Mouse (Mus musculus) embryonic facial prominence, embryonic 14.5 days (tissue): Measurements from ENCODE around the gene Cd3g. TPM values are rescaled to one million over a fixed set of nuclear protein-coding genes. Genes with fewer than 3 reads are reported as not detected.

Experiments used
- ATAC-seq: fragments of 200-750 bp; cut with Nextera tagmentation; 2 replicates; pipeline ENCODE4 v1.8.0; 2017; ENCODE audit warnings: low read depth, moderate number of reproducible peaks, moderate TSS enrichment
- DNase-seq: peaks from one replicate; pipeline ENCODE4 v3.0.0-alpha.2; 2015; ENCODE audit warnings: low spot score
- H3K27ac ChIP-seq: fragments of 300-500 bp; sonication (generic); replicated peaks from 2 replicates; pipeline ENCODE4 v1.5.1; 2014; ENCODE audit warnings: low read depth, mild to moderate bottlenecking, low read length, moderate library complexity
- H3K27me3 ChIP-seq: fragments of 300-500 bp; sonication (generic); replicated peaks from 2 replicates; pipeline ENCODE4 v1.6.1; 2014; ENCODE audit warnings: low read length; ENCODE audit not compliant: control insufficient read depth, insufficient read depth
- H3K36me3 ChIP-seq: fragments of 300-500 bp; sonication (generic); 2 replicates; pipeline ENCODE4 v1.6.1; 2014; ENCODE audit warnings: low read length, mixed read lengths; ENCODE audit not compliant: control insufficient read depth, insufficient read depth
- H3K4me1 ChIP-seq: fragments of 300-500 bp; sonication (generic); 2 replicates; pipeline ENCODE4 v1.6.1; 2014; ENCODE audit warnings: antibody characterized with exemption, low read length; ENCODE audit not compliant: control insufficient read depth, insufficient read depth
- H3K4me2 ChIP-seq: fragments of 300-500 bp; sonication (generic); 2 replicates; pipeline ENCODE4 v1.6.1; 2014; ENCODE audit warnings: low read depth, mild to moderate bottlenecking, low read length, moderate library complexity, mixed read lengths
- H3K4me3 ChIP-seq: fragments of 300-500 bp; sonication (generic); 2 replicates; pipeline ENCODE4 v1.5.1; 2014; ENCODE audit warnings: low read depth, mild to moderate bottlenecking, low read length
- H3K9ac ChIP-seq: fragments of 300-500 bp; sonication (generic); 2 replicates; pipeline ENCODE4 v1.6.1; 2014; ENCODE audit warnings: low read depth, mild to moderate bottlenecking, low read length, moderate library complexity, mixed read lengths
- H3K9me3 ChIP-seq: fragments of 300-500 bp; sonication (generic); 2 replicates; pipeline ENCODE4 v1.6.1; 2016; ENCODE audit warnings: low read length; ENCODE audit not compliant: control insufficient read depth
- WGBS: fragments of 180-500 bp; shearing (Covaris S2); extraction: QIAGEN DNeasy Blood & Tissue Kit; methylation state at CpG from one replicate; pipeline ENCODE4 v1.1.7; 2014; 5-methylcytosine and 5-hydroxymethylcytosine counted together
- polyA plus RNA-seq: library from polyadenylated mRNA; unstranded; fragments of >200 nt; fragmentation: Nextera tagmentation; extraction: Ambion mirVana; gene quantifications from 2 replicates; pipeline ENCODE4 v1.2.1, GENCODE M21; 2014

Cd3g gene
- polyA plus RNA-seq, 1 experiment from 2014 or later: 0.67 TPM

GRCm38 (mm10) chr9:44994962-44995361 lies 14.7 kb upstream of the Cd3g start:
- no peaks in the 10 kb centered on the region for H3K27me3 ChIP-seq
- H3K9me3 ChIP-seq: no peaks in the 10 kb centered on the region

GRCm38 (mm10) chr9:44993268-44993667 lies 13.0 kb upstream of the Cd3g start:
- WGBS: 83% methylated on average over 2 of the region's 2 CpGs
- no peak overlapping the region for H3K27ac ChIP-seq
- DNase-seq: no peak

More at GRCm38 (mm10) chr9:44994962-44995361, 14.7 kb upstream of the Cd3g start:
- Histone ChIP-seq H3K9ac (no peak overlapping the region), H3K4me3 (no peak overlapping the region), H3K27ac (no peak overlapping the region), H3K4me2 (no peak overlapping the region), H3K36me3 (no peaks in the 10 kb centered on the region), H3K4me1 (no peaks in the 10 kb centered on the region)
- no peak for ATAC-seq
- WGBS: 69% methylated on average over 4 of the region's 4 CpGs
- DNase-seq: no peak

GRCm38 (mm10) chr9:44992271-44992670 lies 12.0 kb upstream of the Cd3g start:
- no peaks in the 10 kb centered on the region for H3K4me1 ChIP-seq
- no peak for DNase-seq
- no peak overlapping the region for H3K9ac ChIP-seq

More at GRCm38 (mm10) chr9:44993268-44993667, 13.0 kb upstream of the Cd3g start:
- Histone ChIP-seq H3K4me2 (no peak overlapping the region), H3K9me3 (no peaks in the 10 kb centered on the region), H3K4me3 (no peak overlapping the region), H3K36me3 (no peaks in the 10 kb centered on the region), H3K27me3 (no peaks in the 10 kb centered on the region), H3K9ac (no peak overlapping the region), H3K4me1 (no peaks in the 10 kb centered on the region)
- no peak for ATAC-seq

GRCm38 (mm10) chr9:44991821-44992220 lies 11.6 kb upstream of the Cd3g start:
- Histone ChIP-seq H3K4me3 (no peak overlapping the region), H3K9ac (no peak overlapping the region), H3K27me3 (no peaks in the 10 kb centered on the region), H3K27ac (no peak overlapping the region), H3K4me2 (no peak overlapping the region), H3K9me3 (no peaks in the 10 kb centered on the region), H3K36me3 (no peaks in the 10 kb centered on the region), H3K4me1 (no peaks in the 10 kb centered on the region)
- 78% methylated on average over 2 of the region's 2 CpGs for WGBS
- ATAC-seq (no peak), DNase-seq (no peak)

More at GRCm38 (mm10) chr9:44992271-44992670, 12.0 kb upstream of the Cd3g start:
- Histone ChIP-seq H3K27ac (no peak overlapping the region), H3K36me3 (no peaks in the 10 kb centered on the region), H3K4me2 (no peak overlapping the region), H3K9me3 (no peaks in the 10 kb centered on the region), H3K4me3 (no peak overlapping the region), H3K27me3 (no peaks in the 10 kb centered on the region)
- ATAC-seq: no peak

- DNase-seq: no peak
These were observed 6.7 kb upstream of the Cd3g start for GRCm38 (mm10) chr9:44986976-44987375.

GRCm38 (mm10) chr9:44986242-44986781 lies 6.1 kb upstream of the Cd3g start:
- ATAC-seq (no peak), DNase-seq (peak; percentile 43)
- H3K4me2 ChIP-seq: no peak overlapping the region
- H3K27me3 ChIP-seq: no peaks in the 10 kb centered on the region
- WGBS: 68% methylated on average over 14 of the region's 14 CpGs
- H3K9ac ChIP-seq: no peak overlapping the region
- H3K27ac ChIP-seq: no peak overlapping the region
- H3K9me3 ChIP-seq: no peaks in the 10 kb centered on the region
- no peaks in the 10 kb centered on the region for H3K36me3 ChIP-seq
- no peaks in the 10 kb centered on the region for H3K4me1 ChIP-seq
- no peak overlapping the region for H3K4me3 ChIP-seq

More at GRCm38 (mm10) chr9:44986976-44987375, 6.7 kb upstream of the Cd3g start:
- H3K9ac ChIP-seq: no peak overlapping the region
- no peaks in the 10 kb centered on the region for H3K36me3 ChIP-seq
- no peaks in the 10 kb centered on the region for H3K9me3 ChIP-seq
- no peak overlapping the region for H3K4me2 ChIP-seq
- H3K27ac ChIP-seq: no peak overlapping the region
- no peak overlapping the region for H3K4me3 ChIP-seq
- H3K27me3 ChIP-seq: no peaks in the 10 kb centered on the region
- ATAC-seq: no peak
- H3K4me1 ChIP-seq: no peaks in the 10 kb centered on the region
- 42% methylated on average over 5 of the region's 5 CpGs for WGBS

- Histone ChIP-seq H3K4me3 (no peak overlapping the region), H3K36me3 (no peaks in the 10 kb centered on the region), H3K4me2 (no peak overlapping the region), H3K9me3 (no peaks in the 10 kb centered on the region), H3K9ac (no peak overlapping the region), H3K4me1 (no peaks in the 10 kb centered on the region), H3K27ac (no peak overlapping the region), H3K27me3 (no peaks in the 10 kb centered on the region)
- DNase-seq: no peak
- 73% methylated on average over 3 of the region's 3 CpGs for WGBS
- ATAC-seq: no peak
These were observed 5.5 kb upstream of the Cd3g start for GRCm38 (mm10) chr9:44985721-44986161.

GRCm38 (mm10) chr9:44983001-44983400 lies 2.8 kb upstream of the Cd3g start:
- ATAC-seq: no peak
- WGBS: 83% methylated on average over 2 of the region's 2 CpGs
- no peak overlapping the region for H3K4me2 ChIP-seq

GRCm38 (mm10) chr9:44982531-44982930 lies 2.3 kb upstream of the Cd3g start:
- H3K4me1 ChIP-seq: no peaks in the 10 kb centered on the region
- H3K27ac ChIP-seq: no peak overlapping the region
- no peaks in the 10 kb centered on the region for H3K9me3 ChIP-seq
- DNase-seq: no peak
- no peak overlapping the region for H3K4me3 ChIP-seq
- peaks cover under 1% of the 10 kb centered on the region; the same call in 1 of the 2 replicates for H3K27me3 ChIP-seq
- H3K36me3 ChIP-seq: no peaks in the 10 kb centered on the region
- H3K4me2 ChIP-seq: no peak overlapping the region
- ATAC-seq: no peak
- 90% methylated on average over 3 of the region's 3 CpGs for WGBS
- no peak overlapping the region for H3K9ac ChIP-seq

More at GRCm38 (mm10) chr9:44983001-44983400, 2.8 kb upstream of the Cd3g start:
- Histone ChIP-seq H3K9ac (no peak overlapping the region), H3K27me3 (no peaks in the 10 kb centered on the region; the same call in 1 of the 2 replicates), H3K36me3 (no peaks in the 10 kb centered on the region), H3K4me1 (no peaks in the 10 kb centered on the region), H3K27ac (no peak overlapping the region), H3K4me3 (no peak overlapping the region), H3K9me3 (no peaks in the 10 kb centered on the region)
- no peak for DNase-seq
